ENCODE assay signal across 26 mouse cellular contexts in genomic region chr1:192076101-192076500, GRCm38 (mm10). TPM values are rescaled to one million over a fixed set of nuclear protein-coding genes. Genes with fewer than 3 reads are reported as not detected.
DNase-seq lines count a peak whose midpoint lies in the region; ATAC-seq and TF ChIP-seq lines count a peak whose summit lies in the region.
"Had no signal": no experiment of that assay in that cellular context is flagged by ENCODE, and none has a peak within 500 bp of the region (broad histone marks: within the 10 kb centered on the region; RNA-seq: fewer than 3 reads in every experiment).

No protein-coding gene starts in this region.

- H3K4me1 ChIP-seq in liver, postnatal 0 days (ENCODE audit: insufficient read depth): peaks cover 31% of the 10 kb centered on the region
- H3K4me1 ChIP-seq in liver, embryonic 11.5 days (replicated peaks; ENCODE audit: control insufficient read depth, insufficient read depth, low read length): peaks cover 13% of the 10 kb centered on the region
- H3K4me1 ChIP-seq: midbrain, embryonic 15.5 days had no signal

- H3K9me3 ChIP-seq in liver, postnatal 0 days (ENCODE audit: low read length): peaks cover 5% of the 10 kb centered on the region; the same call in 1 of the 2 replicates
- H3K9me3 ChIP-seq in liver, embryonic 11.5 days (ENCODE audit: control insufficient read depth, low read length): peaks cover 6% of the 10 kb centered on the region
- H3K9me3 ChIP-seq: midbrain, embryonic 15.5 days had no signal

- H3K4me3 ChIP-seq in liver, postnatal 0 days (ENCODE audit: low read depth, low read length): no peak overlapping the region
- H3K4me3 ChIP-seq in liver, embryonic 11.5 days (ENCODE audit: low read depth, low read length): no peak overlapping the region
- H3K4me3 ChIP-seq: embryonic facial prominence, embryonic 13.5 days; erythroblast, embryonic 14.5 days; heart, embryonic 13.5 days; liver, embryonic 13.5 days; midbrain, embryonic 15.5 days; myocyte had no signal

- DNase-seq in heart, adult 11 months: peak; percentile 89
- DNase-seq in heart, postnatal 36 days: no peak
- peak; percentile 46 for DNase-seq in kidney, adult 18-20 months
- DNase-seq in kidney, postnatal 10 days: no peak
- no peak for DNase-seq in liver, postnatal 0 days
- no peak for DNase-seq in liver, embryonic 11.5 days (ENCODE audit: low spot score)
- peak; percentile 31 for DNase-seq in testis, postnatal 10 days (ENCODE audit: low spot score)
- no peak for DNase-seq in testis, postnatal 14 days (ENCODE audit: low spot score)
- DNase-seq: adrenal gland, postnatal 14 days; cerebellum, adult 2 months; cerebellum, postnatal 25 days; embryo, embryonic 11 days; layer of hippocampus, postnatal 36 days; liver, embryonic 13.5 days; right cerebral cortex, adult 18-20 months; right cerebral cortex, postnatal 4 days; thymus, adult 2 months; thymus, postnatal 4 days had no signal

- H3K4me2 ChIP-seq in liver, postnatal 0 days (ENCODE audit: low read depth, low read length): no peak overlapping the region
- H3K4me2 ChIP-seq in liver, embryonic 11.5 days: no peak overlapping the region
- H3K4me2 ChIP-seq: embryonic facial prominence, embryonic 13.5 days; heart, embryonic 13.5 days; liver, embryonic 13.5 days; midbrain, embryonic 15.5 days had no signal

- no peak for ATAC-seq in liver, postnatal 0 days
- ATAC-seq in liver, embryonic 11.5 days (replicated peaks; ENCODE audit: low FRiP score): no peak
- ATAC-seq: CD4-positive, CD25-positive, alpha-beta regulatory T cell, adult 4 months; forebrain, embryonic 14.5 days; hindbrain, postnatal 0 days; midbrain, embryonic 15.5 days had no signal

- no peak for TF ChIP-seq CTCF in liver, postnatal 0 days (IDR thresholded peaks at IDR 0.05; ENCODE audit: low read depth)

- no peak overlapping the region for H3K9ac ChIP-seq in liver, postnatal 0 days (replicated peaks)
- no peak overlapping the region for H3K9ac ChIP-seq in liver, embryonic 11.5 days (ENCODE audit: low read depth, low read length)
- H3K9ac ChIP-seq: embryonic facial prominence, embryonic 13.5 days; heart, embryonic 13.5 days; liver, embryonic 13.5 days; midbrain, embryonic 15.5 days had no signal

- TF ChIP-seq EP300 in liver, postnatal 0 days (IDR thresholded peaks at IDR 0.05; ENCODE audit: low read depth): no peak

- peaks cover 4% of the 10 kb centered on the region; the same call in 1 of the 2 replicates for H3K36me3 ChIP-seq in liver, postnatal 0 days (replicated peaks; ENCODE audit: insufficient read depth, low read length)
- peaks cover 2% of the 10 kb centered on the region; the same call in 1 of the 2 replicates for H3K36me3 ChIP-seq in liver, embryonic 11.5 days (ENCODE audit: control insufficient read depth, insufficient read depth, low read length)
- H3K36me3 ChIP-seq: embryonic facial prominence, embryonic 13.5 days; midbrain, embryonic 15.5 days had no signal

- intact Hi-C loops in heart, postnatal 36 days (cut with DNase I): loop anchor here (2.0 kb wide), 1 partner anchor 15 kb away; no protein-coding TSS in a partner anchor

- H3K27me3 ChIP-seq in liver, postnatal 0 days (ENCODE audit: insufficient read depth, low read length): no peaks in the 10 kb centered on the region
- no peaks in the 10 kb centered on the region for H3K27me3 ChIP-seq in liver, embryonic 11.5 days (replicated peaks; ENCODE audit: control insufficient read depth, insufficient read depth, low read length)
- H3K27me3 ChIP-seq: embryonic facial prominence, embryonic 13.5 days; heart, embryonic 13.5 days; liver, embryonic 13.5 days; midbrain, embryonic 15.5 days had no signal

- 60% methylated on average over 4 of the region's 4 CpGs for WGBS in liver, postnatal 0 days (ENCODE audit: insufficient replicate concordance)
- WGBS in liver, embryonic 11.5 days: 81% methylated on average over 4 of the region's 4 CpGs

- H3K27ac ChIP-seq in liver, postnatal 0 days (ENCODE audit: low read depth): 0 out of 2 replicates have a peak overlapping the region, but pooled peaks have one; percentile 16
- H3K27ac ChIP-seq in liver, embryonic 11.5 days (ENCODE audit: low read depth, low read length): no peak overlapping the region
- H3K27ac ChIP-seq: embryonic facial prominence, embryonic 13.5 days; hindbrain, postnatal 0 days; midbrain, embryonic 15.5 days had no signal

RNA-seq across cellular contexts. Expression of gene Traf5, which starts 16.3 kb away (rescaled TPM):
- 1 to 10 TPM; 5.2 to 6.8 TPM for total RNA-seq in heart, postnatal 36 days (2021)
- 3.4 and 4.2 TPM in 2 replicates for polyA plus RNA-seq in liver, postnatal 0 days (2015; fragmentation: Nextera tagmentation; extraction: Ambion mirVana)
- polyA plus RNA-seq in liver, embryonic 11.5 days (2014; fragmentation: Nextera tagmentation; extraction: Ambion mirVana): 10.6 and 15.5 TPM in 2 replicates

Comparison
In these comparisons a context has a peak if more than half of its experiments do, and no peak if none do; other contexts are left out.
1. DNase-seq: peak in heart, adult 11 months (single experiment), kidney, adult 18-20 months (single experiment) and testis, postnatal 10 days (single experiment); none in heart, postnatal 36 days (0 of 2), kidney, postnatal 10 days (single experiment), liver, postnatal 0 days (single experiment), liver, embryonic 11.5 days (single experiment) and testis, postnatal 14 days (single experiment).